Comparison of ENCODE assay signal across 15 mouse cellular contexts in the genomic region with DNA sequence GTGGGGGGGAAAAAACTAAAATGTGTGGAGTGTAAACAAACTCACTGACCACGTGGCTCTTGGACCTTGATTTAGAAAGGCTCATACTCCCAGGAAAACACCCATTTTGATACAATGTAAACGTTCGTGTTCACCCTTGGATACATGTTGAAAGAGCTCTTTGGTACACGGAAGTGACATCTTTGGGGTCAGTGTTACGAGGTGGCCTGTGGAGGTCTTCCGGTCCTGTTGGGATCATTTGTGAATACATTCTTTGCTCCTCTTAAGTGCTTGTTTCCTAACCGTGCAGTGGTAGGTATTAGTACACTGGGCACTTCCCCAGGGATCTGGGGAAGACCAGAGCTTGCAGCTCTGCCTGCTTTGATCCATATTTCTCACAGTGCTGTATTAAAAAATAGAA. TPM values are rescaled to one million over a fixed set of nuclear protein-coding genes. Genes with fewer than 3 reads are reported as not detected.
DNase-seq lines count a peak whose midpoint lies in the region; ATAC-seq and TF ChIP-seq lines count a peak whose summit lies in the region.
"Had no signal": no experiment of that assay in that cellular context is flagged by ENCODE, and none has a peak within 500 bp of the region (broad histone marks: within the 10 kb centered on the region; RNA-seq: fewer than 3 reads in every experiment).

No protein-coding gene starts in this region.

- H3K9ac ChIP-seq in liver, postnatal 0 days (replicated peaks) = no peak overlapping the region
- peak overlapping the region; percentile 21; the same call in 1 of the 2 replicates for H3K9ac ChIP-seq in forebrain, embryonic 12.5 days
- no peak overlapping the region for H3K9ac ChIP-seq in hindbrain, embryonic 13.5 days
- no peak overlapping the region for H3K9ac ChIP-seq in midbrain, embryonic 16.5 days (ENCODE audit: low read depth, low read length)
- H3K9ac ChIP-seq: embryonic facial prominence, embryonic 15.5 days; limb, embryonic 12.5 days; lung, embryonic 15.5 days had no signal

- TF ChIP-seq CTCF in liver, postnatal 0 days (IDR thresholded peaks at IDR 0.05; ENCODE audit: low read depth) = no peak

- no peaks in the 10 kb centered on the region for H3K27me3 ChIP-seq in liver, postnatal 0 days (ENCODE audit: insufficient read depth, low read length)
- no peaks in the 10 kb centered on the region for H3K27me3 ChIP-seq in forebrain, embryonic 12.5 days
- no peaks in the 10 kb centered on the region for H3K27me3 ChIP-seq in hindbrain, embryonic 13.5 days
- no peaks in the 10 kb centered on the region for H3K27me3 ChIP-seq in midbrain, embryonic 16.5 days (ENCODE audit: control insufficient read depth, insufficient read depth, low read depth, low read length)
- H3K27me3 ChIP-seq: embryonic facial prominence, embryonic 15.5 days; limb, embryonic 12.5 days; lung, embryonic 15.5 days had no signal

- H3K36me3 ChIP-seq in liver, postnatal 0 days (replicated peaks; ENCODE audit: insufficient read depth, low read length) = peaks cover 14% of the 10 kb centered on the region
- peaks cover 50% of the 10 kb centered on the region for H3K36me3 ChIP-seq in forebrain, embryonic 12.5 days (replicated peaks)
- peaks cover 39% of the 10 kb centered on the region for H3K36me3 ChIP-seq in hindbrain, embryonic 13.5 days
- peaks cover 15% of the 10 kb centered on the region for H3K36me3 ChIP-seq in midbrain, embryonic 16.5 days (ENCODE audit: control insufficient read depth, insufficient read depth, low read length)

- ATAC-seq in liver, postnatal 0 days = peak; percentile 91
- no peak for ATAC-seq in forebrain, embryonic 12.5 days (ENCODE audit: low FRiP score)
- ATAC-seq in hindbrain, embryonic 13.5 days (ENCODE audit: low FRiP score) = no peak
- no peak for ATAC-seq in midbrain, embryonic 16.5 days
- no peak for ATAC-seq in megakaryocyte-erythroid progenitor cell, adult 5-6 weeks (replicated peaks; ENCODE audit: low FRiP score, low TSS enrichment, poor library complexity, severe bottlenecking)

- H3K4me2 ChIP-seq in liver, postnatal 0 days (ENCODE audit: low read depth, low read length) = no peak overlapping the region
- peak overlapping the region; percentile 19; the same call in 1 of the 2 replicates for H3K4me2 ChIP-seq in forebrain, embryonic 12.5 days
- no peak overlapping the region for H3K4me2 ChIP-seq in hindbrain, embryonic 13.5 days
- no peak overlapping the region for H3K4me2 ChIP-seq in midbrain, embryonic 16.5 days (ENCODE audit: low read length)
- H3K4me2 ChIP-seq: embryonic facial prominence, embryonic 15.5 days; heart, embryonic 11.5 days; limb, embryonic 12.5 days; lung, embryonic 15.5 days had no signal

- H3K9me3 ChIP-seq in liver, postnatal 0 days (ENCODE audit: low read length) = no peaks in the 10 kb centered on the region
- H3K9me3 ChIP-seq in forebrain, embryonic 12.5 days = no peaks in the 10 kb centered on the region
- H3K9me3 ChIP-seq in hindbrain, embryonic 13.5 days = no peaks in the 10 kb centered on the region
- H3K9me3 ChIP-seq in midbrain, embryonic 16.5 days (replicated peaks; ENCODE audit: control insufficient read depth, low read length, poor library complexity, severe bottlenecking) = no peaks in the 10 kb centered on the region
- H3K9me3 ChIP-seq: embryonic facial prominence, embryonic 15.5 days; limb, embryonic 12.5 days; lung, embryonic 15.5 days had no signal

- intact Hi-C loops in heart, postnatal 10 days (cut with DNase I) = no loop called here

- H3K4me1 ChIP-seq in liver, postnatal 0 days (ENCODE audit: insufficient read depth) = peaks cover 12% of the 10 kb centered on the region
- H3K4me1 ChIP-seq in forebrain, embryonic 12.5 days = peaks cover 98% of the 10 kb centered on the region
- H3K4me1 ChIP-seq in hindbrain, embryonic 13.5 days (replicated peaks) = peaks cover 81% of the 10 kb centered on the region
- peaks cover 76% of the 10 kb centered on the region for H3K4me1 ChIP-seq in midbrain, embryonic 16.5 days (ENCODE audit: control insufficient read depth, insufficient read depth, low read length)

- peak overlapping the region; percentile 59 for H3K27ac ChIP-seq in liver, postnatal 0 days (ENCODE audit: low read depth)
- H3K27ac ChIP-seq in forebrain, embryonic 12.5 days = peak overlapping the region; percentile 95
- peak overlapping the region; percentile 74 for H3K27ac ChIP-seq in hindbrain, embryonic 13.5 days
- H3K27ac ChIP-seq in midbrain, embryonic 16.5 days (ENCODE audit: low read length) = peak overlapping the region; percentile 43
- H3K27ac ChIP-seq: embryonic facial prominence, embryonic 15.5 days; limb, embryonic 12.5 days; lung, embryonic 15.5 days had no signal

- 51% methylated on average over 7 of the region's 7 CpGs for WGBS in liver, postnatal 0 days (ENCODE audit: insufficient replicate concordance)
- 36% methylated on average over 7 of the region's 7 CpGs for WGBS in forebrain, embryonic 12.5 days
- 38% methylated on average over 7 of the region's 7 CpGs for WGBS in hindbrain, embryonic 13.5 days
- 33% methylated on average over 7 of the region's 7 CpGs for WGBS in midbrain, embryonic 16.5 days

- peak; percentile 41 for TF ChIP-seq EP300 in liver, postnatal 0 days (IDR thresholded peaks at IDR 0.05; ENCODE audit: low read depth)

- no peak overlapping the region for H3K4me3 ChIP-seq in liver, postnatal 0 days (ENCODE audit: low read depth, low read length)
- H3K4me3 ChIP-seq in forebrain, embryonic 12.5 days (replicated peaks) = no peak overlapping the region
- no peak overlapping the region for H3K4me3 ChIP-seq in hindbrain, embryonic 13.5 days
- H3K4me3 ChIP-seq in midbrain, embryonic 16.5 days (ENCODE audit: low read depth, low read length) = no peak overlapping the region
- H3K4me3 ChIP-seq: embryonic facial prominence, embryonic 15.5 days; limb, embryonic 12.5 days; lung, embryonic 15.5 days had no signal

- no peak for DNase-seq in liver, postnatal 0 days
- no peak for DNase-seq in liver
- no peak for DNase-seq in heart, postnatal 10 days
- DNase-seq in cerebellum, adult 11-12 months = no peak
- DNase-seq: cerebellum, adult 18-20 months; kidney, adult 9 months; thymus, postnatal 14 days had no signal

RNA-seq across cellular contexts. Expression of a gene that starts 10.8 kb away (rescaled TPM):
- polyA plus RNA-seq in liver, postnatal 0 days (2015; fragmentation: Nextera tagmentation; extraction: Ambion mirVana) = 1.7 and 2.6 TPM in 2 replicates
- 23.9 and 26.9 TPM in 2 replicates for polyA plus RNA-seq in forebrain, embryonic 12.5 days (2016; fragmentation: Nextera tagmentation; extraction: Ambion mirVana)
- 59.2 and 62.1 TPM in 2 replicates for polyA plus RNA-seq in hindbrain, embryonic 13.5 days (2015; fragmentation: Nextera tagmentation; extraction: Ambion mirVana)
- 103 and 119 TPM in 2 replicates for polyA plus RNA-seq in midbrain, embryonic 16.5 days (2015; fragmentation: Nextera tagmentation; extraction: Ambion mirVana)
- 2.1 and 3.9 TPM in 2 replicates for total RNA-seq in megakaryocyte-erythroid progenitor cell, adult 5-6 weeks (2014; fragmentation: Nextera tagmentation)
- total RNA-seq in megakaryocyte-erythroid progenitor cell, adult 5-6 weeks (2017) = 3.9 and 4.6 TPM in 2 replicates
- 10 to 100 TPM; 11.8 to 16.2 TPM for total RNA-seq in heart, postnatal 10 days (2021)

RNA-seq across cellular contexts. Expression of a gene that starts 53.6 kb away (rescaled TPM):
- polyA plus RNA-seq in liver, postnatal 0 days (2015; fragmentation: Nextera tagmentation; extraction: Ambion mirVana) = 21.2 and 22.0 TPM in 2 replicates
- 18.4 and 20.6 TPM in 2 replicates for polyA plus RNA-seq in forebrain, embryonic 12.5 days (2016; fragmentation: Nextera tagmentation; extraction: Ambion mirVana)
- polyA plus RNA-seq in hindbrain, embryonic 13.5 days (2015; fragmentation: Nextera tagmentation; extraction: Ambion mirVana) = 37.3 and 40.1 TPM in 2 replicates
- polyA plus RNA-seq in midbrain, embryonic 16.5 days (2015; fragmentation: Nextera tagmentation; extraction: Ambion mirVana) = 40.3 and 49.8 TPM in 2 replicates
- 4.1 and 10.7 TPM in 2 replicates for total RNA-seq in megakaryocyte-erythroid progenitor cell, adult 5-6 weeks (2014; fragmentation: Nextera tagmentation)
- total RNA-seq in megakaryocyte-erythroid progenitor cell, adult 5-6 weeks (2017) = 6.2 and 9.4 TPM in 2 replicates
- 10 to 100 TPM; 24.3 to 29.8 TPM for total RNA-seq in heart, postnatal 10 days (2021)

Comparison
In these comparisons a context has a peak if more than half of its experiments do, and no peak if none do; other contexts are left out.
1. H3K27ac ChIP-seq: peak in every context shown above with its lines; median percentile 95 in forebrain, embryonic 12.5 days; 74 in hindbrain, embryonic 13.5 days; 59 in liver, postnatal 0 days; 43 in midbrain, embryonic 16.5 days.